Mouse (Mus musculus) stomach, embryonic 15.5 days (tissue): ENCODE results near the gene Sall2. TPM values are rescaled to one million over a fixed set of nuclear protein-coding genes. Genes with fewer than 3 reads are reported as not detected.

ENCODE experiments used
- ATAC-seq: fragments of 200-750 bp; cut with Nextera tagmentation; 2 replicates; pipeline ENCODE4 v1.8.0; 2017; ENCODE audit warnings: low read depth, moderate number of reproducible peaks, moderate TSS enrichment; ENCODE audit not compliant: insufficient read depth, low FRiP score
- H3K27ac ChIP-seq: fragments of 300-500 bp; sonication (generic); 2 replicates; pipeline ENCODE4 v1.5.1; 2015; ENCODE audit warnings: mild to moderate bottlenecking, inconsistent platforms
- H3K27me3 ChIP-seq: fragments of 300-500 bp; sonication (generic); replicated peaks from 2 replicates; pipeline ENCODE4 v1.6.1; 2015; ENCODE audit warnings: inconsistent platforms
- H3K36me3 ChIP-seq: fragments of 300-500 bp; sonication (generic); 2 replicates; pipeline ENCODE4 v1.6.1; 2015; ENCODE audit warnings: inconsistent platforms
- H3K4me1 ChIP-seq: fragments of 300-500 bp; sonication (generic); 2 replicates; pipeline ENCODE4 v1.6.1; 2015; ENCODE audit warnings: inconsistent platforms
- H3K4me2 ChIP-seq: fragments of 300-500 bp; sonication (generic); 2 replicates; pipeline ENCODE4 v1.6.1; 2015; ENCODE audit warnings: mild to moderate bottlenecking, inconsistent platforms
- H3K4me3 ChIP-seq: fragments of 300-500 bp; sonication (generic); replicated peaks from 2 replicates; pipeline ENCODE4 v1.5.1; 2015; ENCODE audit warnings: inconsistent platforms
- H3K9ac ChIP-seq: fragments of 300-500 bp; sonication (generic); 2 replicates; pipeline ENCODE4 v1.6.1; 2015; ENCODE audit warnings: inconsistent platforms
- H3K9me3 ChIP-seq: fragments of 300-500 bp; sonication (generic); 2 replicates; pipeline ENCODE4 v1.6.1; 2016; ENCODE audit warnings: inconsistent platforms
- WGBS: fragments of 180-500 bp; shearing (Covaris S2); methylation state at CpG from one replicate; pipeline ENCODE4 v1.1.7; 2015; 5-methylcytosine and 5-hydroxymethylcytosine counted together
- polyA plus RNA-seq: library from polyadenylated mRNA; unstranded; fragments of >200 nt; fragmentation: Nextera tagmentation; extraction: Ambion mirVana; gene quantifications from 2 replicates; pipeline ENCODE4 v1.2.1, GENCODE M21; 2015

Gene Sall2
- 10.1 and 10.8 TPM in 2 replicates for polyA plus RNA-seq

GRCm38 (mm10) chr14:52327910-52328812 lies at the start of gene Sall2:
Sall2 (minus strand) TSS chr14:52328762.
- ATAC-seq: no peak
- 1% methylated on average over 26 of the region's 26 CpGs for WGBS
- peaks cover 26% of the 10 kb centered on the region for H3K27me3 ChIP-seq
- 0 out of 2 replicates have a peak within 1 kb of the TSS, but pooled peaks have one; percentile 2 for H3K9ac ChIP-seq
- H3K9me3 ChIP-seq: no peaks in the 10 kb centered on the region
- H3K27ac ChIP-seq: no peak within 1 kb of the TSS
- H3K36me3 ChIP-seq: no peaks in the 10 kb centered on the region
- peaks cover 3% of the 10 kb centered on the region; the same call in 1 of the 2 replicates for H3K4me1 ChIP-seq
- peak within 1 kb of the TSS; percentile 69 for H3K4me2 ChIP-seq
- peak within 1 kb of the TSS; percentile 38 for H3K4me3 ChIP-seq

GRCm38 (mm10) chr14:52368741-52369140 lies 40.2 kb upstream of the Sall2 start:
- no peak overlapping the region for H3K27ac ChIP-seq
- no peaks in the 10 kb centered on the region for H3K36me3 ChIP-seq
- no peak overlapping the region for H3K9ac ChIP-seq
- H3K27me3 ChIP-seq: no peaks in the 10 kb centered on the region
- no peak overlapping the region for H3K4me2 ChIP-seq
- WGBS: 81% methylated on average over 3 of the region's 3 CpGs
- no peaks in the 10 kb centered on the region for H3K9me3 ChIP-seq
- H3K4me3 ChIP-seq: no peak overlapping the region
- no peaks in the 10 kb centered on the region for H3K4me1 ChIP-seq
- no peak for ATAC-seq

- WGBS: 59% methylated on average over 4 of the region's 4 CpGs
- no peak within 1 kb of the TSS for H3K4me2 ChIP-seq
- no peak within 1 kb of the TSS for H3K9ac ChIP-seq
These were observed 27.7 kb upstream of the Sall2 start, which contains the start of gene Olfr1513 for GRCm38 (mm10) chr14:52356308-52356707. Olfr1513 (minus strand) TSS chr14:52356408.

GRCm38 (mm10) chr14:52339512-52339852 lies 10.9 kb upstream of the Sall2 start:
- H3K9ac ChIP-seq: no peak overlapping the region
- no peaks in the 10 kb centered on the region for H3K9me3 ChIP-seq
- ATAC-seq: no peak
- no peaks in the 10 kb centered on the region for H3K4me1 ChIP-seq
- no peak overlapping the region for H3K4me3 ChIP-seq
- 74% methylated on average over 6 of the region's 6 CpGs for WGBS
- H3K4me2 ChIP-seq: no peak overlapping the region
- H3K27me3 ChIP-seq: no peaks in the 10 kb centered on the region; the same call in 1 of the 2 replicates
- H3K27ac ChIP-seq: no peak overlapping the region
- H3K36me3 ChIP-seq: no peaks in the 10 kb centered on the region

More at GRCm38 (mm10) chr14:52356308-52356707, 27.7 kb upstream of the Sall2 start, which contains the start of gene Olfr1513:
- Histone ChIP-seq H3K9me3 (no peaks in the 10 kb centered on the region), H3K4me1 (no peaks in the 10 kb centered on the region), H3K27ac (no peak within 1 kb of the TSS), H3K4me3 (no peak within 1 kb of the TSS), H3K36me3 (no peaks in the 10 kb centered on the region), H3K27me3 (no peaks in the 10 kb centered on the region)
- no peak for ATAC-seq

- no peak for ATAC-seq
- Histone ChIP-seq H3K4me3 (peak overlapping the region; percentile 17; the same call in 1 of the 2 replicates), H3K9ac (no peak overlapping the region), H3K4me1 (no peaks in the 10 kb centered on the region), H3K4me2 (peak overlapping the region; percentile 39; the same call in 1 of the 2 replicates), H3K36me3 (no peaks in the 10 kb centered on the region), H3K9me3 (no peaks in the 10 kb centered on the region), H3K27ac (no peak overlapping the region), H3K27me3 (no peaks in the 10 kb centered on the region; the same call in 1 of the 2 replicates)
- 26% methylated on average over 21 of the region's 21 CpGs for WGBS
These were observed 10.4 kb upstream of the Sall2 start for GRCm38 (mm10) chr14:52338751-52339511.

GRCm38 (mm10) chr14:52332171-52332570 lies 3.6 kb upstream of the Sall2 start:
- H3K36me3 ChIP-seq: no peaks in the 10 kb centered on the region
- no peak overlapping the region for H3K4me2 ChIP-seq
- no peak for ATAC-seq
- no peak overlapping the region for H3K9ac ChIP-seq
- H3K27me3 ChIP-seq: peaks cover 17% of the 10 kb centered on the region
- no peak overlapping the region for H3K27ac ChIP-seq
- no peaks in the 10 kb centered on the region for H3K9me3 ChIP-seq
- 39% methylated on average over 3 of the region's 3 CpGs for WGBS
- peaks cover 3% of the 10 kb centered on the region; the same call in 1 of the 2 replicates for H3K4me1 ChIP-seq
- no peak overlapping the region for H3K4me3 ChIP-seq

GRCm38 (mm10) chr14:52331069-52331750 lies 2.6 kb upstream of the Sall2 start:
- no peak for ATAC-seq
- Histone ChIP-seq H3K9ac (no peak overlapping the region), H3K36me3 (no peaks in the 10 kb centered on the region), H3K4me1 (peaks cover 3% of the 10 kb centered on the region; the same call in 1 of the 2 replicates), H3K4me3 (no peak overlapping the region), H3K27me3 (peaks cover 21% of the 10 kb centered on the region), H3K4me2 (no peak overlapping the region), H3K9me3 (no peaks in the 10 kb centered on the region), H3K27ac (no peak overlapping the region)
- WGBS: 32% methylated on average over 4 of the region's 4 CpGs

- ATAC-seq: no peak
- H3K27ac ChIP-seq: no peak overlapping the region
- H3K9ac ChIP-seq: no peak overlapping the region
- H3K9me3 ChIP-seq: no peaks in the 10 kb centered on the region
- H3K4me1 ChIP-seq: peaks cover 3% of the 10 kb centered on the region; the same call in 1 of the 2 replicates
- peak overlapping the region; percentile 38 for H3K4me3 ChIP-seq
- H3K27me3 ChIP-seq: peaks cover 26% of the 10 kb centered on the region
- 4% methylated on average over 14 of the region's 14 CpGs for WGBS
- H3K4me2 ChIP-seq: peak overlapping the region; percentile 69
- H3K36me3 ChIP-seq: no peaks in the 10 kb centered on the region
These were observed 1.1 kb downstream of the Sall2 start for GRCm38 (mm10) chr14:52327375-52327901.

- 19% methylated on average over 4 of the region's 4 CpGs for WGBS
- H3K36me3 ChIP-seq: no peaks in the 10 kb centered on the region
- ATAC-seq: no peak
These were observed 2.7 kb downstream of the Sall2 start for GRCm38 (mm10) chr14:52325890-52326289.

GRCm38 (mm10) chr14:52319361-52319760 lies 9.2 kb downstream of the Sall2 start:
- no peak overlapping the region for H3K4me3 ChIP-seq
- no peak overlapping the region for H3K27ac ChIP-seq
- no peak for ATAC-seq
- no peak overlapping the region for H3K9ac ChIP-seq
- peaks cover 2% of the 10 kb centered on the region; the same call in 1 of the 2 replicates for H3K36me3 ChIP-seq
- WGBS: 55% methylated on average over 6 of the region's 6 CpGs
- peaks cover 16% of the 10 kb centered on the region for H3K4me1 ChIP-seq
- H3K9me3 ChIP-seq: no peaks in the 10 kb centered on the region
- no peak overlapping the region for H3K4me2 ChIP-seq
- no peaks in the 10 kb centered on the region for H3K27me3 ChIP-seq

More at GRCm38 (mm10) chr14:52325890-52326289, 2.7 kb downstream of the Sall2 start:
- Histone ChIP-seq H3K4me2 (no peak overlapping the region), H3K9me3 (no peaks in the 10 kb centered on the region), H3K27ac (no peak overlapping the region), H3K4me3 (no peak overlapping the region), H3K9ac (no peak overlapping the region), H3K27me3 (peaks cover 26% of the 10 kb centered on the region), H3K4me1 (peaks cover 3% of the 10 kb centered on the region; the same call in 1 of the 2 replicates)
